Mouse (Mus musculus): Measurements from ENCODE around the gene Mcm6.
"Not testable (repeated sequence)": the region's sequence is repeated elsewhere in the genome, so short reads cannot be mapped to it uniquely, and the experiment has no call there.

The Mcm6 gene

GRCm38 (mm10) chr1:128337708-128338320 is 21.6 kb downstream of the Mcm6 start:
- CTCF ChIA-PET: no interaction called here

- CTCF ChIA-PET: no interaction called here
Measured at GRCm38 (mm10) chr1:128330313-128330712, 29.2 kb downstream of the Mcm6 start.

GRCm38 (mm10) chr1:128328218-128328617 is 31.2 kb downstream of the Mcm6 start, which contains the start of gene Lct:
Gene Lct, minus strand, starts transcription at chr1:128328318.
- CTCF ChIA-PET: no interaction called here

GRCm38 (mm10) chr1:128327165-128327564 is 32.3 kb downstream of the Mcm6 start:
- CTCF ChIA-PET: no interaction called here

GRCm38 (mm10) chr1:128324776-128325175 is 34.7 kb downstream of the Mcm6 start:
- CTCF ChIA-PET: no interaction called here

GRCm38 (mm10) chr1:128323026-128323643 is 36.3 kb downstream of the Mcm6 start:
- CTCF ChIA-PET: no interaction called here

- CTCF ChIA-PET: not testable (repeated sequence)
Measured at GRCm38 (mm10) chr1:128319266-128319665, 40.2 kb downstream of the Mcm6 start.

- CTCF ChIA-PET: no interaction called here
Measured at GRCm38 (mm10) chr1:128314665-128315064, 44.8 kb downstream of the Mcm6 start.

- CTCF ChIA-PET: interaction anchor here (0.7 kb wide), 1 partner anchor 422 kb away, joined by 3 read pairs; no protein-coding TSS in a partner anchor
Measured at GRCm38 (mm10) chr1:128309043-128309442, 50.4 kb downstream of the Mcm6 start.

GRCm38 (mm10) chr1:128303900-128304299 is 55.6 kb downstream of the Mcm6 start:
- CTCF ChIA-PET: no interaction called here

GRCm38 (mm10) chr1:128295717-128296528 is 63.5 kb downstream of the Mcm6 start:
- CTCF ChIA-PET: no interaction called here

GRCm38 (mm10) chr1:128295296-128295695 is 64.2 kb downstream of the Mcm6 start:
- CTCF ChIA-PET: no interaction called here

GRCm38 (mm10) chr1:128293524-128293923 is 65.9 kb downstream of the Mcm6 start:
- CTCF ChIA-PET: no interaction called here

- CTCF ChIA-PET: no interaction called here
Measured at GRCm38 (mm10) chr1:128290295-128290694, 69.2 kb downstream of the Mcm6 start.

- CTCF ChIA-PET: no interaction called here
Measured at GRCm38 (mm10) chr1:128285136-128285535, 74.3 kb downstream of the Mcm6 start.

- CTCF ChIA-PET: no interaction called here
Measured at GRCm38 (mm10) chr1:128284157-128284690, 75.2 kb downstream of the Mcm6 start.

- CTCF ChIA-PET: no interaction called here
Measured at GRCm38 (mm10) chr1:128282924-128283323, 76.5 kb downstream of the Mcm6 start.

GRCm38 (mm10) chr1:128281753-128282152 is 77.7 kb downstream of the Mcm6 start:
- CTCF ChIA-PET: interaction anchor here (0.6 kb wide), 1 partner anchor 57 kb away, joined by 4 read pairs; no protein-coding TSS in a partner anchor

Data from spleen, embryonic (tissue).